Mouse (Mus musculus): ENCODE measurements around the gene C1qtnf9.

DNA sequence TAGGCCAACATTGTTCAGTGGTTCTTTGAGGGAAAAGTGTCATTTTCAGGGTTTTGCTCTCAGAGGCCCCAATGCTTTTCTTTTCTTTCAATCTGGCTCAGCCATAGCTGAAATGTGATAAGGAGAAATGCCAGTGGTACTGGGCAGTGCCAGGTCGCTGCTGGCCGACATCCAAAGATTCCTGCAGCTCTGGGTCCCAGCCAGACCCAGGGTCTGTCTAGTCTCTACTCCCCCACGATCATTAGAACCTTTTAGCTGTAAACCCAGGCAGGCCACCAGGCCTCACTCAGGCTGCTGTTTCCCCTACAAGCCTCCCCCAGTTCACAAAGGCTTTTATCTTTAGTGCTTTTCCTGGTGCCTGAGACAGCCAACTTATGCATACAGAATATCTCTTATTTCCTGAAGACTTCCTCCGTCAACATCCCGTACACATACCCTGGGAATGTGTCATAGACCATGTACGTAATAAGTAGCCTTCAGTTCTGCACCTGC is 26.4 kb upstream of the C1qtnf9 start:
- no peak for TF ChIP-seq POLR2A (IDR thresholded peaks at IDR 0.05; ENCODE audit: control insufficient read depth, low read depth, low read length)
- TF ChIP-seq CTCF (IDR thresholded peaks at IDR 0.05; ENCODE audit: control insufficient read depth, insufficient read depth, insufficient replicate concordance, low read depth, low read length) = no peak
